Mouse (Mus musculus): ENCODE data around the gene Rxrb. TPM values are rescaled to one million over a fixed set of nuclear protein-coding genes. Genes with fewer than 3 reads are reported as not detected.

Gene Rxrb
- polyA plus RNA-seq, 1 experiment from 2014 or later = 53.3 TPM

- ATAC-seq = no peak
- peaks cover 31% of the 10 kb centered on the region for H3K4me1 ChIP-seq (ENCODE audit: control insufficient read depth, insufficient read depth, low read depth, low read length)
These were observed 5.6 kb downstream of the Rxrb start for GRCm38 (mm10) chr17:34037241-34037640.

GRCm38 (mm10) chr17:34038440-34038839, 6.8 kb downstream of the Rxrb start:
- Histone ChIP-seq H3K4me3 (ENCODE audit: low read length) (peak overlapping the region; percentile 30), H3K9me3 (ENCODE audit: control insufficient read depth, low read length) (no peaks in the 10 kb centered on the region), H3K27me3 (replicated peaks; ENCODE audit: control insufficient read depth, insufficient read depth, low read length) (no peaks in the 10 kb centered on the region), H3K27ac (ENCODE audit: low read depth, low read length) (no peak overlapping the region), H3K36me3 (ENCODE audit: control insufficient read depth, insufficient read depth, low read length) (peaks cover 26% of the 10 kb centered on the region), H3K9ac (ENCODE audit: low read depth, low read length) (peak overlapping the region; percentile 62), H3K4me2 (ENCODE audit: low read length) (peak overlapping the region; percentile 63), H3K4me1 (ENCODE audit: control insufficient read depth, insufficient read depth, low read depth, low read length) (peaks cover 21% of the 10 kb centered on the region)
- 7% methylated on average over 20 of the region's 21 CpGs for WGBS
- ATAC-seq = peak; percentile 31; the same call in 1 of the 2 replicates

More at GRCm38 (mm10) chr17:34037241-34037640, 5.6 kb downstream of the Rxrb start:
- 95% methylated on average over 7 of the region's 7 CpGs for WGBS
- no peak overlapping the region for H3K9ac ChIP-seq (ENCODE audit: low read depth, low read length)
- H3K4me2 ChIP-seq (ENCODE audit: low read length) = no peak overlapping the region
- no peaks in the 10 kb centered on the region for H3K9me3 ChIP-seq (ENCODE audit: control insufficient read depth, low read length)
- no peak overlapping the region for H3K4me3 ChIP-seq (ENCODE audit: low read length)
- H3K27ac ChIP-seq (ENCODE audit: low read depth, low read length) = no peak overlapping the region
- H3K27me3 ChIP-seq (replicated peaks; ENCODE audit: control insufficient read depth, insufficient read depth, low read length) = no peaks in the 10 kb centered on the region
- peaks cover 26% of the 10 kb centered on the region for H3K36me3 ChIP-seq (ENCODE audit: control insufficient read depth, insufficient read depth, low read length)

DNA sequence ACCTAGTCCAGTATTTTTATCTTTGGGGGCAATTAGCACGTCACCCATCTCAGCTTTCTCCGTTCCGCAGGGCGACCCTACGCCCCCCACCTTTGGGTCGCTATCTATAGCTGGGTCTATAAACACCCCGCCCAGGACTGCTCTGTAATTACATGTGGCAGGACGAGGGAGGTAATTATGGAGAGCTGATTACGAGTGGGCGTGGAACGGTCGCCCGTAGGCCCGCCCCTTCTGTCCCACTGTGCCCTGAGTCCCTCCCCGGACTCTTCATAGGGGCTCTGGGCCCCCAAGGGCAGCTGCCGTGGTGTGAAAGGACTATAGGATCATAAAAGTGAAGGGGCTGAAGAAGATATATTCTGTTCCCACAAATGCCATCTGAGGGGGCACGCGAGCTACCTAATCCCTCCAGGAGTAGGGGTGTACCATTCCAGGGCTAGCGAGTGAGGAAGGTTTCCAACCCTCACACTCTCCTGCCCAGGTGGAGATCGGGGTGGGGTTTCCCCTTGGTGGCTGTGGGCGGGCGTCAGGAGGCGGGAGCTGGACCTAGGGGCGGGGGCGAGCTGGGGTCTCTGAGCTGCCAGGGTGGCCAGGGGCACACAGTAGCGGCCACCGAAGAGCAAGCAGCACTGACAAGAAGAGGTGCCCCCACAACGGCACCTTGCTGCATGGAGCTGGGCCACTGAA, 7.4 kb downstream of the Rxrb start, which contains the start of gene Col11a2:
Col11a2 (plus strand) TSS at position 560 of the 684 bp plus-strand sequence.
- Histone ChIP-seq H3K9ac (ENCODE audit: low read depth, low read length) (peak within 1 kb of the TSS; percentile 62), H3K27ac (ENCODE audit: low read depth, low read length) (no peak within 1 kb of the TSS), H3K9me3 (ENCODE audit: control insufficient read depth, low read length) (no peaks in the 10 kb centered on the region), H3K4me2 (ENCODE audit: low read length) (peak within 1 kb of the TSS; percentile 63), H3K36me3 (ENCODE audit: control insufficient read depth, insufficient read depth, low read length) (peaks cover 25% of the 10 kb centered on the region), H3K4me1 (ENCODE audit: control insufficient read depth, insufficient read depth, low read depth, low read length) (peaks cover 19% of the 10 kb centered on the region), H3K4me3 (ENCODE audit: low read length) (peak within 1 kb of the TSS; percentile 30), H3K27me3 (replicated peaks; ENCODE audit: control insufficient read depth, insufficient read depth, low read length) (no peaks in the 10 kb centered on the region)
- 9% methylated on average over 28 of the region's 28 CpGs for WGBS
- peak; percentile 67 for ATAC-seq

DNA sequence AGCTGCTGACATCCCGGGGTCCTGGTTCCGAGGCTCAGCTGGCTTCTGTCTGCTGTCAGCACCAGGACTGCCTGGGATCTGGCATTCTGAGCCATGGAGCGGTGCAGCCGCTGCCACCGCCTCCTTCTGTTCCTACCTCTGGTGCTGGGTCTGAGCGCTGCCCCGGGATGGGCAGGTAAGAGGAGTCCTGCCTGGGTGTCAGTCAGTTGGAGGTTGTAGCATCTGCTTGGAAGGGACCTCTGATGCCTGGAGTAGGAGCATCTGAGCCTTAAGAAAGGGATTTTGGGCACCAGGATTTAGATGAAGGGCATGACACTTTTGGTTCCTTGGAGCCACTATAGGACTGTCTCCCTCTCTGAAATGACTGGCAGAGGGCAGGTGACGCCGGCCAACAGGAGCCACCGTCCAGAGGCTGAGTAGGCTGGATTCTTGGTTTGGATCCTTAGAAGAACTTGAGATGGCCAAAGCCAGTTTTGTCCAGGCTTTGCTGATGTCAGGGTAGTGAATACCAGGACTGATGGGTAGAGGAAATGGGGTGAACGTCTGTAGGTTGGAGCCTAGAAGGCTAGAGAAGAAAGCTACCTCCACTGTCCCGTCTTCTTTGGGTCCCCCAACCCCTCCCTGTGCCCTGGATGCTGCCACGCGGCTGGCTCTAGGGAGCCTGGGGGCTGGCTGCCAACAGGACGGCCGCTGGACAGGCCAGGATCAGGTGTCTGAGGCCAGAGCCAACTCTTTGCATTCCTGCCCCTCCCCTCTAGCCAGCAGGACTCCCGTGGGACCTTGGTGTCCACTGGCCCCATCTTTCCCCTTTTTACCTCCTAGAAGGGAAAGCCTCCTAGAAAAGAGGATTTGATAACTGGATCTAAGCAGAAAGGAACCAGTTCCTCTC, 8.2 kb downstream of the Rxrb start:
- H3K9ac ChIP-seq (ENCODE audit: low read depth, low read length) = peak overlapping the region; percentile 62
- peak; percentile 18; the same call in 1 of the 2 replicates for ATAC-seq
- WGBS = 22% methylated on average over 17 of the region's 17 CpGs
- H3K9me3 ChIP-seq (ENCODE audit: control insufficient read depth, low read length) = no peaks in the 10 kb centered on the region
- H3K4me3 ChIP-seq (ENCODE audit: low read length) = peak overlapping the region; percentile 30
- peak overlapping the region; percentile 63 for H3K4me2 ChIP-seq (ENCODE audit: low read length)
- no peaks in the 10 kb centered on the region for H3K27me3 ChIP-seq (replicated peaks; ENCODE audit: control insufficient read depth, insufficient read depth, low read length)
- peaks cover 22% of the 10 kb centered on the region for H3K36me3 ChIP-seq (ENCODE audit: control insufficient read depth, insufficient read depth, low read length)
- peaks cover 19% of the 10 kb centered on the region for H3K4me1 ChIP-seq (ENCODE audit: control insufficient read depth, insufficient read depth, low read depth, low read length)
- H3K27ac ChIP-seq (ENCODE audit: low read depth, low read length) = no peak overlapping the region

DNA sequence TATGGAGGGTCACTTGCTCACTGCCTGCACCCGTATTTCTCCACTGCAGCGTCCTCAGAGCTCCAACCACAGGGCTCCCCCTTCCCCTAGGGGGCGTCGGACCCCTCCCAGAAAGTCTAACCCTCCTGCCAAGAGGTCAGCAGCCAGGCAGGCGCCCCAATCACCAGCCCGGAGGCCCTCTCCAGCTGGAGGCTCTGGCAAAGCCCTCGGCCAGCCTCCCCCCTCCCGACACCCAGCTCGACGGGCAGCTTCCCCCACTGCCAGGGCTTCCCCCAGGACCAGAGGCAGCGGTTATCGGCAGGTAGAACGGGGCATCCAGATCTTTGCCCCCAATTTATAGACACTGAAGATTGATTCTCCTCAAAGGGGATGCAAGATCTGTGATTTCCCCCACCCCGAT, 14.3 kb downstream of the Rxrb start:
- 82% methylated on average over 14 of the region's 14 CpGs for WGBS

GRCm38 (mm10) chr17:34047404-34048050, 15.9 kb downstream of the Rxrb start:
- peaks cover 3% of the 10 kb centered on the region; the same call in 1 of the 2 replicates for H3K9me3 ChIP-seq (ENCODE audit: control insufficient read depth, low read length)
- ATAC-seq = no peak
- 98% methylated on average over 5 of the region's 5 CpGs for WGBS
- H3K4me2 ChIP-seq (ENCODE audit: low read length) = no peak overlapping the region
- no peaks in the 10 kb centered on the region for H3K27me3 ChIP-seq (replicated peaks; ENCODE audit: control insufficient read depth, insufficient read depth, low read length)
- no peaks in the 10 kb centered on the region; the same call in 1 of the 2 replicates for H3K36me3 ChIP-seq (ENCODE audit: control insufficient read depth, insufficient read depth, low read length)
- H3K9ac ChIP-seq (ENCODE audit: low read depth, low read length) = no peak overlapping the region
- no peaks in the 10 kb centered on the region for H3K4me1 ChIP-seq (ENCODE audit: control insufficient read depth, insufficient read depth, low read depth, low read length)
- H3K4me3 ChIP-seq (ENCODE audit: low read length) = no peak overlapping the region
- no peak overlapping the region for H3K27ac ChIP-seq (ENCODE audit: low read depth, low read length)

More for the DNA sequence above, 14.3 kb downstream of the Rxrb start:
- no peak overlapping the region for H3K4me3 ChIP-seq (ENCODE audit: low read length)
- peaks cover 3% of the 10 kb centered on the region; the same call in 1 of the 2 replicates for H3K9me3 ChIP-seq (ENCODE audit: control insufficient read depth, low read length)
- H3K4me1 ChIP-seq (ENCODE audit: control insufficient read depth, insufficient read depth, low read depth, low read length) = no peaks in the 10 kb centered on the region
- no peak overlapping the region for H3K4me2 ChIP-seq (ENCODE audit: low read length)
- H3K27me3 ChIP-seq (replicated peaks; ENCODE audit: control insufficient read depth, insufficient read depth, low read length) = no peaks in the 10 kb centered on the region
- H3K27ac ChIP-seq (ENCODE audit: low read depth, low read length) = no peak overlapping the region
- ATAC-seq = no peak
- H3K36me3 ChIP-seq (ENCODE audit: control insufficient read depth, insufficient read depth, low read length) = no peaks in the 10 kb centered on the region
- H3K9ac ChIP-seq (ENCODE audit: low read depth, low read length) = no peak overlapping the region

- H3K27ac ChIP-seq (ENCODE audit: low read depth, low read length) = no peak overlapping the region
- no peaks in the 10 kb centered on the region for H3K27me3 ChIP-seq (replicated peaks; ENCODE audit: control insufficient read depth, insufficient read depth, low read length)
- H3K9me3 ChIP-seq (ENCODE audit: control insufficient read depth, low read length) = no peaks in the 10 kb centered on the region
- H3K9ac ChIP-seq (ENCODE audit: low read depth, low read length) = no peak overlapping the region
- H3K4me3 ChIP-seq (ENCODE audit: low read length) = no peak overlapping the region
- no peak for ATAC-seq
- 78% methylated on average over 7 of the region's 7 CpGs for WGBS
- H3K4me1 ChIP-seq (ENCODE audit: control insufficient read depth, insufficient read depth, low read depth, low read length) = no peaks in the 10 kb centered on the region
- H3K36me3 ChIP-seq (ENCODE audit: control insufficient read depth, insufficient read depth, low read length) = peaks cover 2% of the 10 kb centered on the region; the same call in 1 of the 2 replicates
- H3K4me2 ChIP-seq (ENCODE audit: low read length) = no peak overlapping the region
These were observed 25.6 kb downstream of the Rxrb start for GRCm38 (mm10) chr17:34057224-34057623.

DNA sequence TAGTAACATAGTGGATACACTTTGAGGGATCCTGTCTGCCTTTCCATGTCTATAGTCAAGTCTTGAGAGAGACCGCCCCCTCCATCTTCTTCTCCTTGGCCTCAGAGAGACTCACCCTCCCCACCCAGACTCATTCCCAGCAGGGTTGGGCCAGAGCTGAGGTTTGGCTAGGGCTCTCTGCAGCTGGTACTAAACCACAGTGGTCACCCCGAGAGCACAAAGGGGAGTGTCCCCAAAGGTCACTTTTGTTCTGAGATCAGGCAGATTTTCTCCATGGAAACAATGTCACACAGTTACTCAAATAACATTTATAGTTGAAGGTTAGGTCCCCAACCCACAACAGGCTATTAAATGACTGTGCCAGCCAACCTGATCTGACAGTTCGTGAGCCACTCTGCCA, 37.3 kb downstream of the Rxrb start:
- no peaks in the 10 kb centered on the region for H3K9me3 ChIP-seq (ENCODE audit: control insufficient read depth, low read length)
- H3K27me3 ChIP-seq (replicated peaks; ENCODE audit: control insufficient read depth, insufficient read depth, low read length) = no peaks in the 10 kb centered on the region
- no peak overlapping the region for H3K27ac ChIP-seq (ENCODE audit: low read depth, low read length)
- no peak for ATAC-seq
- WGBS = 46% methylated on average over 3 of the region's 3 CpGs
- H3K4me3 ChIP-seq (ENCODE audit: low read length) = no peak overlapping the region
- H3K9ac ChIP-seq (ENCODE audit: low read depth, low read length) = no peak overlapping the region
- no peak overlapping the region for H3K4me2 ChIP-seq (ENCODE audit: low read length)
- H3K4me1 ChIP-seq (ENCODE audit: control insufficient read depth, insufficient read depth, low read depth, low read length) = no peaks in the 10 kb centered on the region
- no peaks in the 10 kb centered on the region for H3K36me3 ChIP-seq (ENCODE audit: control insufficient read depth, insufficient read depth, low read length)

Data from hindbrain, embryonic 16.5 days (tissue).